Mouse (Mus musculus) myocyte (in vitro differentiated cells): ENCODE measurements around the gene Gk. TPM values are rescaled to one million over a fixed set of nuclear protein-coding genes. Genes with fewer than 3 reads are reported as not detected.

Experiments
- H3K27me3 ChIP-seq: one replicate; pipeline ENCODE4 v1.6.1; 2011; ENCODE audit not compliant: control insufficient read depth, insufficient read depth, insufficient read length
- H3K36me3 ChIP-seq: one replicate; pipeline ENCODE4 v1.6.1; 2011; ENCODE audit not compliant: control insufficient read depth, insufficient read depth
- H3K4me2 ChIP-seq: one replicate; pipeline ENCODE4 v1.6.1; 2011; ENCODE audit warnings: low read depth, control low read depth
- H3K4me3 ChIP-seq: one replicate; pipeline ENCODE4 v1.5.1; 2011; ENCODE audit warnings: mild to moderate bottlenecking, control low read depth, moderate library complexity
- H3K79me2 ChIP-seq: one replicate; pipeline ENCODE4 v1.6.1; 2011; ENCODE audit not compliant: control insufficient read depth, insufficient read depth
- H3ac ChIP-seq: one replicate; pipeline ENCODE4 v1.6.1; 2011; ENCODE audit not compliant: control insufficient read depth, insufficient read length
- CEBPB ChIP-seq: IDR thresholded peaks from 2 replicates; pipeline ENCODE4 v1.6.1; 2011; ENCODE audit warnings: mild to moderate bottlenecking, moderate library complexity; ENCODE audit not compliant: poor library complexity, insufficient read depth, severe bottlenecking
- E2F4 ChIP-seq: IDR thresholded peaks from one replicate; pipeline ENCODE4 v1.6.1; 2011; ENCODE audit warnings: mild to moderate bottlenecking, control low read depth, moderate library complexity; ENCODE audit not compliant: insufficient read depth
- MAX ChIP-seq: IDR thresholded peaks from one replicate; pipeline ENCODE4 v1.6.1; 2011; ENCODE audit warnings: low read depth, mild to moderate bottlenecking, control low read depth
- MYOD1 ChIP-seq, 3 experiments: IDR thresholded peaks; one replicate each; pipeline ENCODE4 v1.6.1; 2011; ENCODE audit warnings: control low read depth in 2 of 3, low read depth in 2 of 3, mild to moderate bottlenecking in 2 of 3, moderate library complexity in 1 of 3; ENCODE audit not compliant: insufficient read length in 2 of 3, control insufficient read depth in 1 of 3
- MYOG ChIP-seq, 3 experiments: IDR thresholded peaks; one replicate each; pipeline ENCODE4 v1.6.1; 2011; ENCODE audit warnings: control low read depth in 2 of 3, low read depth in 2 of 3, mild to moderate bottlenecking in 2 of 3; ENCODE audit not compliant: insufficient read length in 2 of 3, control insufficient read depth in 1 of 3, insufficient read depth in 1 of 3
- POLR2A ChIP-seq: IDR thresholded peaks from one replicate; pipeline ENCODE4 v1.6.1; 2011; ENCODE audit warnings: low read depth, mild to moderate bottlenecking, control low read depth, moderate library complexity; ENCODE audit not compliant: insufficient read length
- POLR2AphosphoS2 ChIP-seq: IDR thresholded peaks from one replicate; pipeline ENCODE4 v1.6.1; 2011; ENCODE audit warnings: low read depth, control low read depth; ENCODE audit not compliant: insufficient read length
- REST ChIP-seq: IDR thresholded peaks from one replicate; pipeline ENCODE4 v1.6.1; 2011; ENCODE audit warnings: mild to moderate bottlenecking, control low read depth, moderate library complexity; ENCODE audit not compliant: insufficient read depth, insufficient read length
- SRF ChIP-seq: IDR thresholded peaks from one replicate; pipeline ENCODE4 v1.6.1; 2011; ENCODE audit warnings: low read depth; ENCODE audit not compliant: control insufficient read depth, insufficient read length
- TCF12 ChIP-seq: IDR thresholded peaks from one replicate; pipeline ENCODE4 v1.6.1; 2011; ENCODE audit warnings: mild to moderate bottlenecking, control low read depth; ENCODE audit not compliant: poor library complexity, insufficient read depth, severe bottlenecking
- TCF3 ChIP-seq: IDR thresholded peaks from one replicate; pipeline ENCODE4 v1.6.1; 2011; ENCODE audit warnings: low read depth, control low read depth; ENCODE audit not compliant: insufficient read length
- USF1 ChIP-seq: IDR thresholded peaks from one replicate; pipeline ENCODE4 v1.6.1; 2011; ENCODE audit warnings: low read depth, mild to moderate bottlenecking, control low read depth, moderate library complexity
- polyA plus RNA-seq: library from polyadenylated mRNA; unstranded; fragments of >200 nt; fragmentation: generic; extraction: Trizol; gene quantifications from one replicate; pipeline ENCODE4 v1.2.1, GENCODE M21; 2012; ENCODE audit warnings: missing spikeins

Gk gene
- polyA plus RNA-seq, 1 experiment: 1.6 TPM

- Histone ChIP-seq H3K36me3 (no peaks in the 10 kb centered on the region), H3K79me2 (no peaks in the 10 kb centered on the region), H3K27me3 (no peaks in the 10 kb centered on the region), H3K4me2 (peak overlapping the region; percentile 63), H3ac (peak overlapping the region; percentile 1), H3K4me3 (peak overlapping the region; percentile 46)
- TF ChIP-seq SRF (no peak), CEBPB (no peak)
Observed at GRCm38 (mm10) chrX:85777141-85777540, 522 bp upstream of the Gk start.

DNA sequence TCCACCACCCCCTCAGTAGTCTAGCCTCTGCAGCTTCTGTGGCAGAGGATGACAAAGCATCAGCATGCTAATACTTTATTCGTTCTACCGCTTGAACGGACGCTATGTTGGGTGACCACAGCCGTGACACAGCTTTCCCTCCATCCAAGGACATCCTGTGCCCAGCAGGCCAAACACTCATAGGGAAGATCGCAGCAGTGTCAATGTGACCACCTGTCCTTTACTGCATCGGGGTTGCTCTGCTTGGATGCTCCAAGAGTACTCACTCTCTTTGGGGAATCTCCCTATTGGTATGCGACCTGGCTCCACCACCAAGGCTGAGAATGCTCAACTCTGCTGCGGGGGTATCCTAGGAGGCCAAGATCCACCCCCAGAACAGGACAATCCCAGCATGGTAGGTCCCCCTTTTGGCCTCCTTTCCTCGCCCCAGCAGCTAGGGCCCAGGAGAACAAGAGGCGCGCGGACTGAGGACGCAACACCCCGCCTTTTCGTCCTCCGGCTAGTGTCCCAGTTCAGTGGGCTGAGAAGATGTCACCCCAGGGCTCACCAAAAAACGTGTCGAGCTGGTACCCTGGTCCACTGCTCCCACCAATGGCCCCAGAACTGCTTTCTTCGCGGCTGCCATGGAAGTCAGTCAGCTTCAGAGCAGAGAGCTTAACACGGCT is 608 bp downstream of the Gk start:
- no peaks in the 10 kb centered on the region for H3K27me3 ChIP-seq
- TF ChIP-seq REST: no peak
- TF ChIP-seq E2F4: no peak
- no peak for TF ChIP-seq TCF3
- TF ChIP-seq MAX: no peak
- no peak for TF ChIP-seq TCF12
- TF ChIP-seq SRF: no peak
- no peaks in the 10 kb centered on the region for H3K79me2 ChIP-seq
- peak overlapping the region; percentile 64 for H3K4me2 ChIP-seq
- no peaks in the 10 kb centered on the region for H3K36me3 ChIP-seq
- no peak overlapping the region for H3ac ChIP-seq
- H3K4me3 ChIP-seq: peak overlapping the region; percentile 46

- Histone ChIP-seq H3K27me3 (no peaks in the 10 kb centered on the region), H3ac (no peak overlapping the region), H3K36me3 (no peaks in the 10 kb centered on the region), H3K4me2 (no peak overlapping the region), H3K79me2 (no peaks in the 10 kb centered on the region), H3K4me3 (no peak overlapping the region)
- TF ChIP-seq POLR2AphosphoS2: no peak
- no peak for TF ChIP-seq MYOD1 (IDR thresholded peaks at IDR 0.05; ENCODE audit: control insufficient read depth in 1 of 3, insufficient read length in 2 of 3, low read depth in 2 of 3)
- TF ChIP-seq CEBPB: no peak
- TF ChIP-seq USF1: no peak
- no peak for TF ChIP-seq REST
- TF ChIP-seq MAX: no peak
- TF ChIP-seq SRF: no peak
- TF ChIP-seq MYOG (IDR thresholded peaks at IDR 0.05; ENCODE audit: control insufficient read depth in 1 of 3, insufficient read depth in 1 of 3, insufficient read length in 2 of 3, low read depth in 2 of 3): no peak
- no peak for TF ChIP-seq TCF3
- no peak for TF ChIP-seq POLR2A
- TF ChIP-seq TCF12: no peak
- TF ChIP-seq E2F4: no peak
Observed at GRCm38 (mm10) chrX:85771303-85771702, 5.3 kb downstream of the Gk start.

DNA sequence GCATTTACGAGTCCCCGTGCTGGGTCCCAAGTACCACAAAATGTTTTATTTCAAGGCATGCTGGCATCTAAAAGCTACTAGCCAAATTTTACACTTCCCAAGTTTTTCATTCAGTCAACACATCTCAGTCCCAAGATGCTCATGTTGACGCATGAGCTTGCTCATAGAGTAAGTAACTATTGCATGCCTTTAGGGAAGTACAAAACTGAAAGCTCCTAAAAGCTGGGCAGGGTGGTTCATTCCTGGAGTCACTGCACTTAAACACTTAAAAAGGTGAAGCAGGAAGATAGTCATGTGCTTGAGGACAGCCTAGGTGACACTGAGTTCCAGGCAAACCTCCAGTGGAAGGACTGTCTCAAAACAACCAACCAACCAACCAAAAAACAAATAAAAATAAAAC is 5.9 kb downstream of the Gk start:
- H3K4me3 ChIP-seq: no peak overlapping the region
- H3K27me3 ChIP-seq: no peaks in the 10 kb centered on the region
- H3K36me3 ChIP-seq: no peaks in the 10 kb centered on the region
- H3K4me2 ChIP-seq: no peak overlapping the region
- TF ChIP-seq E2F4 (no peak), REST (no peak), POLR2A (no peak), MYOG (IDR thresholded peaks at IDR 0.05; ENCODE audit: control insufficient read depth in 1 of 3, insufficient read depth in 1 of 3, insufficient read length in 2 of 3, low read depth in 2 of 3) (no peak), SRF (no peak), USF1 (no peak), MAX (no peak), CEBPB (no peak), MYOD1 (IDR thresholded peaks at IDR 0.05; ENCODE audit: control insufficient read depth in 1 of 3, insufficient read length in 2 of 3, low read depth in 2 of 3) (no peak)
- no peak overlapping the region for H3ac ChIP-seq
- H3K79me2 ChIP-seq: no peaks in the 10 kb centered on the region

DNA sequence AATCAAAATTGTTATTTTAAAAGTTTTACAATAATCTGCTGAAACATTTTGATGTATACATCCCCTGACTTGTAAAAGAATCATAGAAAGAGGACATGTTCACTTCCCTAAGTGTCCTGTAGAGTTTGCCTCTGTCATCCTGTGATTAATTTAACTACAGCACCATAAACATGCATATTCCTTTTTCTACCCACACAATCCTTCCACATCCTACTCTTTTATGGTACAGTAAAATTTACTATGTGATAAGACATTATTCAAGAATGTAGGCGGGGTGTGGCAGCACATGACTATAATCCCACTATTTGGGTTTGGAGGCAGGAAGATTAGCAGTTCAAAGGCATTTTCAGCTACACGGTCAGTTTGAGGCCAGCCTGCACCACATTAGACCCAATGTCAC is 8.0 kb downstream of the Gk start:
- Histone ChIP-seq H3K27me3 (no peaks in the 10 kb centered on the region), H3K36me3 (no peaks in the 10 kb centered on the region), H3ac (no peak overlapping the region), H3K4me2 (no peak overlapping the region), H3K4me3 (no peak overlapping the region), H3K79me2 (no peaks in the 10 kb centered on the region)
- TF ChIP-seq SRF (no peak), POLR2AphosphoS2 (no peak), MYOG (IDR thresholded peaks at IDR 0.05; ENCODE audit: control insufficient read depth in 1 of 3, insufficient read depth in 1 of 3, insufficient read length in 2 of 3, low read depth in 2 of 3) (no peak), MAX (no peak), USF1 (no peak), POLR2A (no peak), TCF3 (no peak), REST (no peak), TCF12 (no peak), E2F4 (no peak), MYOD1 (IDR thresholded peaks at IDR 0.05; ENCODE audit: control insufficient read depth in 1 of 3, insufficient read length in 2 of 3, low read depth in 2 of 3) (no peak), CEBPB (no peak)
